Comparison of ENCODE assay signal across 8 mouse cellular contexts in the genomic region with DNA sequence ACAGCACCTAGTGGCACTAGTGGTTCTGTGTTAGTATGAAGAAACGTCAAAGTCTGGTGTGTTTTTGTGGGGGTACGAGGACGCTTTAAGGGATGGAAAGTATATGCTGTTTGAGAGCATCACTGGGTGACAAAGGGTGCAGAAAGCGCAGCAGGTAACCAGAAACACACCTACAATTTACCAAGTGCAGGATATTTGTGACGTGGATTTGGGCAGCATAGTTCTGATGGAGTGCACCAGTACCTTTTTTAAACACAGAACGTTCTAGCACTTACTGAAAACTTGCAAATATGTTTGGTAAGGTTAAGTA. TPM values are rescaled to one million over a fixed set of nuclear protein-coding genes. Genes with fewer than 3 reads are reported as not detected.
DNase-seq lines count a peak whose midpoint lies in the region; ATAC-seq lines count a peak whose summit lies in the region.

No protein-coding gene starts in this region.

- no peaks in the 10 kb centered on the region for H3K9me3 ChIP-seq in megakaryocyte, embryonic 14.5 days
- H3K9me3 ChIP-seq in limb, embryonic 15.5 days: no peaks in the 10 kb centered on the region
- no peaks in the 10 kb centered on the region for H3K9me3 ChIP-seq in stomach, embryonic 16.5 days (replicated peaks; ENCODE audit: control insufficient read depth, low read length)

- H3K27me3 ChIP-seq in megakaryocyte, embryonic 14.5 days (replicated peaks): no peaks in the 10 kb centered on the region
- H3K27me3 ChIP-seq in limb, embryonic 15.5 days: no peaks in the 10 kb centered on the region
- no peaks in the 10 kb centered on the region for H3K27me3 ChIP-seq in stomach, embryonic 16.5 days (ENCODE audit: control insufficient read depth, insufficient read depth, low read length)

- peak overlapping the region; percentile 91 for H3K4me3 ChIP-seq in megakaryocyte, embryonic 14.5 days (replicated peaks)
- peak overlapping the region; percentile 97 for H3K4me3 ChIP-seq in limb, embryonic 15.5 days
- peak overlapping the region; percentile 87 for H3K4me3 ChIP-seq in stomach, embryonic 16.5 days (replicated peaks; ENCODE audit: low read length)

- H3K4me2 ChIP-seq in limb, embryonic 15.5 days: peak overlapping the region; percentile 78
- H3K4me2 ChIP-seq in stomach, embryonic 16.5 days (ENCODE audit: low read depth, low read length): peak overlapping the region; percentile 79

- peaks cover 57% of the 10 kb centered on the region for H3K4me1 ChIP-seq in megakaryocyte, embryonic 14.5 days
- peaks cover 29% of the 10 kb centered on the region for H3K4me1 ChIP-seq in limb, embryonic 15.5 days
- H3K4me1 ChIP-seq in stomach, embryonic 16.5 days (ENCODE audit: control insufficient read depth, insufficient read depth, low read length): peaks cover 15% of the 10 kb centered on the region

- ATAC-seq in cerebellum, adult (ENCODE audit: insufficient number of reproducible peaks, low FRiP score, low TSS enrichment): 0 out of 2 replicates have a peak, but pooled peaks have one; percentile 5
- no peak for ATAC-seq in megakaryocyte, adult 5-6 weeks (ENCODE audit: poor library complexity, severe bottlenecking)
- no peak for ATAC-seq in limb, embryonic 15.5 days (ENCODE audit: insufficient number of reproducible peaks, low FRiP score, low TSS enrichment, low read depth)
- no peak for ATAC-seq in stomach, embryonic 16.5 days (ENCODE audit: insufficient read depth, low FRiP score)

- H3K27ac ChIP-seq in limb, embryonic 15.5 days: peak overlapping the region; percentile 92
- H3K27ac ChIP-seq in stomach, embryonic 16.5 days (ENCODE audit: low read length): peak overlapping the region; percentile 93

- peak overlapping the region; percentile 91 for H3K9ac ChIP-seq in limb, embryonic 15.5 days
- H3K9ac ChIP-seq in stomach, embryonic 16.5 days (ENCODE audit: low read length): peak overlapping the region; percentile 97

- no peak for DNase-seq in cerebellum, postnatal 10 days
- DNase-seq in thymus, postnatal 10 days (ENCODE audit: low spot score in 2 of 2): no peak
- no peak for DNase-seq in thymus, postnatal 0 days (ENCODE audit: low spot score)

- H3K36me3 ChIP-seq in megakaryocyte, embryonic 14.5 days (replicated peaks; ENCODE audit: low read length): peaks cover 2% of the 10 kb centered on the region
- H3K36me3 ChIP-seq in limb, embryonic 15.5 days: no peaks in the 10 kb centered on the region
- no peaks in the 10 kb centered on the region for H3K36me3 ChIP-seq in stomach, embryonic 16.5 days (ENCODE audit: control insufficient read depth, insufficient read depth, low read length)

- WGBS in limb, embryonic 15.5 days: 1% methylated on average over 6 of the region's 6 CpGs
- 0% methylated on average over 6 of the region's 6 CpGs for WGBS in stomach, embryonic 16.5 days

RNA-seq across cellular contexts. Expression of gene Stim2, which starts 1.1 kb away (rescaled TPM):
- polyA plus RNA-seq in megakaryocyte, embryonic 14.5 days (2012; ENCODE audit: insufficient read depth, low replicate concordance): 3.0 and 6.9 TPM in 2 replicates
- 31.2 and 33.7 TPM in 2 replicates for total RNA-seq in megakaryocyte, adult 5-6 weeks (2015)
- 29.2 and 35.5 TPM in 2 replicates for total RNA-seq in megakaryocyte, adult 5-6 weeks (2017)
- 16.0 and 22.6 TPM in 2 replicates for polyA plus RNA-seq in limb, embryonic 15.5 days (2015; fragmentation: Nextera tagmentation; extraction: Ambion mirVana)
- polyA plus RNA-seq in stomach, embryonic 16.5 days (2015; fragmentation: Nextera tagmentation; extraction: Ambion mirVana): 13.1 and 15.9 TPM in 2 replicates
- 21.1 and 28.8 TPM in 2 replicates for polyA plus RNA-seq in thymus, postnatal 0 days (2015; fragmentation: Nextera tagmentation; extraction: Ambion mirVana)
